Mouse (Mus musculus) neural tube, embryonic 14.5 days (tissue): ENCODE measurements around the gene H2afj. TPM values are rescaled to one million over a fixed set of nuclear protein-coding genes. Genes with fewer than 3 reads are reported as not detected.

Experiments used
- ATAC-seq: fragments of 200-750 bp; cut with Nextera tagmentation; 2 replicates; pipeline ENCODE4 v1.8.0; 2017; ENCODE audit warnings: low read depth, mild to moderate bottlenecking, moderate TSS enrichment, moderate library complexity
- H3K27ac ChIP-seq: fragments of 300-500 bp; sonication (generic); 2 replicates; pipeline ENCODE4 v1.5.1; 2014; ENCODE audit warnings: low read depth, mild to moderate bottlenecking, control low read depth, low read length, moderate library complexity, mixed read lengths
- H3K27me3 ChIP-seq: fragments of 300-500 bp; sonication (generic); 2 replicates; pipeline ENCODE4 v1.6.1; 2014; ENCODE audit warnings: low read length; ENCODE audit not compliant: control insufficient read depth, insufficient read depth
- H3K36me3 ChIP-seq: fragments of 300-500 bp; sonication (generic); 2 replicates; pipeline ENCODE4 v1.6.1; 2014; ENCODE audit warnings: low read length, mixed read lengths; ENCODE audit not compliant: control insufficient read depth, insufficient read depth
- H3K4me1 ChIP-seq: fragments of 300-500 bp; sonication (generic); 2 replicates; pipeline ENCODE4 v1.6.1; 2014; ENCODE audit warnings: low read length; ENCODE audit not compliant: control insufficient read depth, insufficient read depth
- H3K4me2 ChIP-seq: fragments of 300-500 bp; sonication (generic); 2 replicates; pipeline ENCODE4 v1.6.1; 2014; ENCODE audit warnings: mild to moderate bottlenecking, low read depth, low read length, control low read depth
- H3K4me3 ChIP-seq: fragments of 300-500 bp; sonication (generic); 2 replicates; pipeline ENCODE4 v1.5.1; 2014; ENCODE audit warnings: low read depth, low read length, control low read depth, mixed read lengths
- H3K9ac ChIP-seq: fragments of 300-500 bp; sonication (generic); replicated peaks from 2 replicates; pipeline ENCODE4 v1.6.1; 2014; ENCODE audit warnings: low read depth, mild to moderate bottlenecking, control low read depth, low read length, mixed read lengths
- H3K9me3 ChIP-seq: fragments of 300-500 bp; sonication (generic); 2 replicates; pipeline ENCODE4 v1.6.1; 2016; ENCODE audit warnings: low read length; ENCODE audit not compliant: control insufficient read depth
- WGBS: fragments of 180-500 bp; shearing (Covaris S2); extraction: QIAGEN DNeasy Blood & Tissue Kit; methylation state at CpG from one replicate; pipeline ENCODE4 v1.1.7; 2014; 5-methylcytosine and 5-hydroxymethylcytosine counted together
- polyA plus RNA-seq: library from polyadenylated mRNA; unstranded; fragments of >200 nt; fragmentation: Nextera tagmentation; extraction: Ambion mirVana; gene quantifications from 2 replicates; pipeline ENCODE4 v1.2.1, GENCODE M21; 2014

The H2afj gene
- 92.1 and 103 TPM in 2 replicates for polyA plus RNA-seq

DNA sequence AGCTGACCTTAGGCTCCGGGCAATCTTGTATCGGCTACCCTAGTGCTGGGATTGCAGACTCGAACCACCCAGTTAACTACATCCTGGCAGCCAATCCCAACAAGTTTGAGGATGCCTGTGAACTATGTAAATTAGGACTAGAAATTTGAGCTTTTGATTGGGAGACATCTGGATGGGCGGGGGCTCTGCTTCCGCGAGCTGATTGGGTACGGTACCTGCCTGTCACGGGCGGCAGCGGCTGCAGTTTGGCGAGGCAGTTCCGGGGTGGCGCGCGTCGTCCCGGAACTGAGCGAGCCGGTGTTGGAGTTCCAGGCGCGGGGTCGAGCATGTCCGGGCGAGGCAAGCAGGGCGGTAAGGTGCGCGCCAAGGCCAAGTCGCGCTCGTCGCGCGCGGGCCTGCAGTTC, at the start of gene H2afj:
H2afj (plus strand) TSS at position 231 of the 404 bp plus-strand sequence.
- peak; percentile 90 for ATAC-seq
- Histone ChIP-seq H3K27me3 (no peaks in the 10 kb centered on the region), H3K4me2 (peak within 1 kb of the TSS; percentile 94), H3K9ac (peak within 1 kb of the TSS; percentile 52), H3K9me3 (no peaks in the 10 kb centered on the region), H3K4me1 (peaks cover 21% of the 10 kb centered on the region), H3K4me3 (peak within 1 kb of the TSS; percentile 71), H3K27ac (no peak within 1 kb of the TSS), H3K36me3 (no peaks in the 10 kb centered on the region)
- WGBS = under 1% methylated on average over 34 of the region's 34 CpGs

DNA sequence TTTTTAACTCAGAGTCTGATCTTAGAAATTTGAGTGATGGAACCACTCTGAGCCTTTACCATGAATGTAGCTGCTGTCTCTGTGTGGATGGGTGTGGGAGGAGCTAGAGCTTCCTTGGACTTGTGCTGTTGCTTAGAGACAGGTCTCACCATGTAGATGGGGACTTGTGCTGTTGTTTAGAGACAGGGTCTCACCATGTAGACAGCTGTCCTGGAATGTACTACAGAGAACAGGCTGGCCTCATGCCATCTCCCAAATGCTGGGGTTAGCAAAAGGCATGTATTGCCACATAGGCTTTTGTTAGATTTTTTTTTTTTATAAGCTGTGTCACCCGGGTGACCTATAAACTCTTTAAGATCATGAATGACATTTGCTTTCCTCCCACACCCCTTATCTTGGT, 44.1 kb upstream of the H2afj start:
- no peak for ATAC-seq
- H3K4me2 ChIP-seq = no peak overlapping the region
- WGBS = 91% methylated on average over 1 of the region's 1 CpGs

DNA sequence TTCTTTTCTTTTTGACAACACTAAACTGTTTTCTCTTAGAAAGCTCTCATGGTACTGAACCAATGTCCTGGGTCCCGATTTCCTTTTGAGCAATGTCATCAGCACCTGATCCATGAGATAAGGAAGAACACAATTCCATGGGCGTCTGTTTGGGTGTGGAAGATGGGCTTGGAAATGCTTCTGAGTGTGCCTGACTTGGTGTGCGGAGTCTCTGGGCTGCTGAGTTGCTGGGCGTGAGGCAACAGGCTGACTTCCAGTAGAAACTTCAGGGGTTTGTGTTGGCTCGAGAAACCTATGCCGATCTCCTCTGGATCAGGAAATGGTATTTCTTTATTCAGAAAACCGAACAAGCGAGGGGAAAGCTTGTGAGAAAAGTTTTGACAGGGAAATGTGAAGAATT, 38.9 kb upstream of the H2afj start:
- Histone ChIP-seq H3K9ac (no peak overlapping the region), H3K4me1 (no peaks in the 10 kb centered on the region), H3K4me3 (no peak overlapping the region), H3K27me3 (no peaks in the 10 kb centered on the region), H3K9me3 (no peaks in the 10 kb centered on the region), H3K36me3 (no peaks in the 10 kb centered on the region), H3K27ac (no peak overlapping the region), H3K4me2 (no peak overlapping the region)
- WGBS = 89% methylated on average over 8 of the region's 8 CpGs
- ATAC-seq = no peak

More for the DNA sequence above, 44.1 kb upstream of the H2afj start:
- Histone ChIP-seq H3K36me3 (no peaks in the 10 kb centered on the region), H3K4me3 (no peak overlapping the region), H3K9me3 (no peaks in the 10 kb centered on the region), H3K4me1 (no peaks in the 10 kb centered on the region), H3K9ac (no peak overlapping the region), H3K27ac (no peak overlapping the region), H3K27me3 (no peaks in the 10 kb centered on the region)

DNA sequence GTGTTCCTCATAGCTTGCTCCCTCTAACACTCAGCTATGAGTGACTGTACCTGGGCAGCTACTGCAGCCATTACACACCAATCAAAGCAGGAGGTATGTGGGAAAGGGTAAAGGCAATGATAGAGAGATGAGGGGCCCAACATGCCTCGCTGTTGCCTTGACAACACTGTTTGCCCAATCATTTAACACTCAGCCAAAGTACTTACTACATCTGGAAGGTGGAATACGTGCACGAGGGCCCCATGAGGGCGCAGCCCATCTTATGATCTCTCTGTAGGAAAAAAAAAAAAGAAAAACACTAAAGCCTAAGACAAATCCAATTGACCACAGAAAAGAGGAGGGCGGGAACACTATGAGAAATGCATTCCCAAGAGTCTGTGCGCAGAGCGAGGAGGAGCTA, 38.2 kb upstream of the H2afj start:
- H3K4me1 ChIP-seq = no peaks in the 10 kb centered on the region
- WGBS = 87% methylated on average over 7 of the region's 7 CpGs
- no peaks in the 10 kb centered on the region for H3K27me3 ChIP-seq
- no peaks in the 10 kb centered on the region for H3K9me3 ChIP-seq
- no peaks in the 10 kb centered on the region for H3K36me3 ChIP-seq
- H3K9ac ChIP-seq = no peak overlapping the region
- no peak overlapping the region for H3K4me3 ChIP-seq
- no peak overlapping the region for H3K27ac ChIP-seq
- H3K4me2 ChIP-seq = no peak overlapping the region
- no peak for ATAC-seq

DNA sequence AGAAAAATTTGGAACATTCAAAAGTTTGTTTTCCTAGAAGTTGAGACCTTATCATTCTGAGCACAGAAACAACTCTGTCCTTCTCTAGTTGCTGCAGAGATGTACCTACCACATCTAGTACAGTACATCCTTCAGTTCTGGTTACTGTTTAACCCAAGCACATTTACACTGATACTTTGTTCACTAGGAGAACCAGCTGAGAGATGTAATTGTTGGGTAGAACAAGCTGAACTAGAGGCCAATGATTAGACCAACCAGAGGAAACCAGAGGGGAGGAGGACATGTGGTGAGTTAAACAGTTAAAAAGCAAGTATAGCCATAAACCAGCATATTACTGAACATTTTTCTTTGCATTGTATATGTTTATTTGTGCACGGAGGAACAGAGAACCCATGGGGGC, 31.7 kb upstream of the H2afj start:
- no peak for ATAC-seq
- H3K4me1 ChIP-seq = no peaks in the 10 kb centered on the region
- no peak overlapping the region for H3K9ac ChIP-seq
- H3K36me3 ChIP-seq = no peaks in the 10 kb centered on the region
- no peaks in the 10 kb centered on the region for H3K9me3 ChIP-seq
- H3K4me3 ChIP-seq = no peak overlapping the region
- no peaks in the 10 kb centered on the region for H3K27me3 ChIP-seq
- no peak overlapping the region for H3K4me2 ChIP-seq
- WGBS = 93% methylated on average over 1 of the region's 1 CpGs
- no peak overlapping the region for H3K27ac ChIP-seq

DNA sequence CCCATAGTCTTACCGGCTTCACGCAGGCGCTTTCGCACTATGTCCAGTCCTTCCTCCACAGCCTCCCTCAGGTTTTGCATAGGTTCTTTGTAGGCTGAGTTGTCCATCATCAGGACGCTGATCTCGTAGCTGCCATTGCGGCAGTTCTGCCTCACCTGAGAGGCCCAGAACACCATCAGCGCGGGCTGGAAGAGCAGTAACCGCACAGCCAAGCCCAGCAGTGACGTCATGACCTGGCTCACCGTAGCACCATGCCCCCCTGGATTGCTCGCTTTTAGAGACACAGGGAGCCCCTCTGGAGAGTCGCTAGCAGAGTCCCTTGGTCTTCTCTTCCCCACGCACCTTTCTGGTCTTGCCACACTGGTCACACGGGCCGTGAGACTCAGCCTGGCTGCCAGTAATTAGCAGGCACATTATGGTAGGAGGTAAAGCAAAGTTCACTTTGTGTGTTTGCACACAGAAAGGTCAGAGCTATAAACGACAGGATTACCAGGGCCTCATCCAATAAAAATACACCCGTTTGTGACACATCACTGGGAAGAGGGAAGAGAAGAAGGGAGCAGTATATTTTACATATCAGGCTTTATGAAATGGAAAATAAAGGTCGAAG, 26.6 kb upstream of the H2afj start, which contains the start of gene Gucy2c:
Gucy2c (minus strand) TSS at position 389 of the 610 bp plus-strand sequence.
- Histone ChIP-seq H3K36me3 (no peaks in the 10 kb centered on the region), H3K4me3 (no peak within 1 kb of the TSS), H3K27ac (no peak within 1 kb of the TSS), H3K27me3 (no peaks in the 10 kb centered on the region), H3K4me2 (no peak within 1 kb of the TSS), H3K4me1 (no peaks in the 10 kb centered on the region), H3K9ac (no peak within 1 kb of the TSS), H3K9me3 (no peaks in the 10 kb centered on the region)
- no peak for ATAC-seq
- WGBS = 76% methylated on average over 20 of the region's 20 CpGs

DNA sequence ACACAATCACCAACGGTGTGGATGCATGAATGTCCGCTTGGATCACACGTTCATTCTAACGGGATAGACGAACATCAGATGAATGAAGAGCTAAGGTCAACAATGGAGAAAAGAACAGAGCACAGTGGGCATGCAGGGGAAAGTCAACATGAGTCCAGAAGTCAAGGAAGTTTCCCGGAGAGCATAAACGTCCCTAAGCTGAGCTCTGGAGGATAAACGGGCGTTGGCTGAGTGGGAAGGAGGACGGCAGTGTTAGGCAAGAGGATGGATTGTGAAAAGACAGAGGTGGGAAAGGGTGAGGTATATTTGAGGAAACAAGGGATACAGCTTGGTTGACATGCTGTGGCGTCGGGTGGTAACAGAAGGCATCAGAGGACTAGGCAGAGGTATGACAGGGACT, 25.9 kb upstream of the H2afj start:
- WGBS = 83% methylated on average over 12 of the region's 12 CpGs
- no peak overlapping the region for H3K27ac ChIP-seq

DNA sequence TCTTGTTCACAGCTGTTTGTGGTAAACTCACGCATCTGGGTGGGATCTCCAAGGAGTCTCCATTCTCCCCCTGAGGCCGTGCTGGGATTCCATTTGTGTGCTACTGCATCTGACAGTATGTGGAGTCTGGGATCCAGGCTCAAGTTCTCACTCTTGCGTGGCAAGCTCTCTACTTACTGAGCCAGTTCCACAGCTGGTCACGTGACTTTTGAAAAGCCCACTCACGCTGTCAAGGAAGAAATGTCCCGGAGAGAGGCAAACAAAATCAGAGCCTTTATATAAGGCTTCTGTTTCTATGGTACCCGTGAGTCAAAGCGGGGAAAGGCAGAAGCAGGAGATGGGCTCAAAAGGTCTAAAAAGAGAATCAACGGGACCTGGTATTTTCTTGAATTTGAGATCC, 25.3 kb upstream of the H2afj start:
- Histone ChIP-seq H3K9me3 (no peaks in the 10 kb centered on the region), H3K9ac (no peak overlapping the region), H3K27me3 (no peaks in the 10 kb centered on the region), H3K4me1 (no peaks in the 10 kb centered on the region), H3K4me3 (no peak overlapping the region), H3K27ac (no peak overlapping the region), H3K4me2 (no peak overlapping the region), H3K36me3 (no peaks in the 10 kb centered on the region)
- WGBS = 87% methylated on average over 9 of the region's 9 CpGs
- no peak for ATAC-seq

More for the DNA sequence above, 25.9 kb upstream of the H2afj start:
- Histone ChIP-seq H3K36me3 (no peaks in the 10 kb centered on the region), H3K9ac (no peak overlapping the region), H3K27me3 (no peaks in the 10 kb centered on the region), H3K4me3 (no peak overlapping the region), H3K4me1 (no peaks in the 10 kb centered on the region), H3K9me3 (no peaks in the 10 kb centered on the region), H3K4me2 (no peak overlapping the region)
- ATAC-seq = no peak

DNA sequence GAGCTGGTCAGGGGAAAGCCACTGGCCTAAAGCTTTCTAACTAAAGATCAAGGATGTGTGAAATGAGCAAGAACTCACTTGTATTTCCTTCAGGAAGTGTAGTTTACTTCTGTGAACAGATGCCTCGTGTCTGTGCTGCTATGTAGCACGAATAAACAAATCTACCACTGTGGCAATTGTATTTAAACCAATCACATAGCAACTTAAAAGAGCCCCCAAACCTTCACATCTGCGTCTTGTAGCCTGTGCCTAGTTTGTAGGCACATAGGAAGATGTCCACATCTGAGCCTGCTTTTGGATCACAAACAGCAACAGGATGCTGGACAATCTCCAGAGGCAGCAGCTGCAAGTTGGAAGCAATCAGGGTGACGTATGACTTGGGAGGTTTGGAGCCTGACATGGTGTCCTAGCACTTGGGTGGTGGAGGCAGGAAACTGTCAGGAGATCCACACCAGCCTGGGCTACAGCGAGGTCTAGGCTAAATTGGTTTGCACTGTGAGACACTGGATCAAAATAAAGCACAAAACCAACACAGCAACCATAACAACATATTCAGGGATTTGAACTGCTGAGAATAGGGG, 18.6 kb upstream of the H2afj start:
- no peaks in the 10 kb centered on the region for H3K9me3 ChIP-seq
- H3K27ac ChIP-seq = no peak overlapping the region
- no peak overlapping the region for H3K4me3 ChIP-seq
- no peaks in the 10 kb centered on the region for H3K27me3 ChIP-seq
- ATAC-seq = no peak
- no peaks in the 10 kb centered on the region for H3K36me3 ChIP-seq
- no peaks in the 10 kb centered on the region for H3K4me1 ChIP-seq
- no peak overlapping the region for H3K4me2 ChIP-seq
- no peak overlapping the region for H3K9ac ChIP-seq
- 84% methylated on average over 5 of the region's 5 CpGs for WGBS
